Mouse (Mus musculus): ENCODE data around the gene Camk2g.

Gene Camk2g

GRCm38 (mm10) chr14:20806116-20806840, 12.4 kb upstream of the Camk2g start:
- peak; percentile 94 for DNase-seq

GRCm38 (mm10) chr14:20804964-20805672, 11.2 kb upstream of the Camk2g start:
- DNase-seq, result peak; percentile 99

GRCm38 (mm10) chr14:20804481-20804880, 10.6 kb upstream of the Camk2g start:
- DNase-seq, result no peak

GRCm38 (mm10) chr14:20803606-20803938, 9.7 kb upstream of the Camk2g start:
- DNase-seq, result peak; percentile 97

- no peak for DNase-seq
These were observed 9.2 kb upstream of the Camk2g start for GRCm38 (mm10) chr14:20802926-20803605.

- DNase-seq, result peak; percentile 96
These were observed 4.9 kb upstream of the Camk2g start for GRCm38 (mm10) chr14:20798761-20799160.

- no peak for DNase-seq
These were observed 4.4 kb upstream of the Camk2g start for GRCm38 (mm10) chr14:20798300-20798699.

GRCm38 (mm10) chr14:20796643-20797042, 2.8 kb upstream of the Camk2g start:
- DNase-seq, result no peak

- DNase-seq, result no peak
These were observed 2.3 kb upstream of the Camk2g start for GRCm38 (mm10) chr14:20796170-20796569.

- DNase-seq, result peak; percentile 89
These were observed 1.7 kb upstream of the Camk2g start for GRCm38 (mm10) chr14:20795423-20796152.

GRCm38 (mm10) chr14:20794589-20794988, 701 bp upstream of the Camk2g start:
- no peak for DNase-seq

GRCm38 (mm10) chr14:20792922-20793757, 748 bp downstream of the Camk2g start:
- DNase-seq, result peak; percentile 96

GRCm38 (mm10) chr14:20792243-20792921, 1.5 kb downstream of the Camk2g start:
- DNase-seq, result no peak

- DNase-seq, result no peak
These were observed 2.2 kb downstream of the Camk2g start for GRCm38 (mm10) chr14:20791511-20792242.

- DNase-seq, result no peak
These were observed 2.9 kb downstream of the Camk2g start for GRCm38 (mm10) chr14:20790996-20791395.

- no peak for DNase-seq
These were observed 3.4 kb downstream of the Camk2g start for GRCm38 (mm10) chr14:20790445-20790844.

GRCm38 (mm10) chr14:20789593-20789992, 4.3 kb downstream of the Camk2g start:
- no peak for DNase-seq

GRCm38 (mm10) chr14:20788151-20788550, 5.7 kb downstream of the Camk2g start:
- DNase-seq, result peak; percentile 90

GRCm38 (mm10) chr14:20786611-20787015, 7.3 kb downstream of the Camk2g start:
- peak; percentile 96 for DNase-seq

GRCm38 (mm10) chr14:20786020-20786419, 7.9 kb downstream of the Camk2g start:
- DNase-seq, result no peak

- peak; percentile 94 for DNase-seq
These were observed 8.7 kb downstream of the Camk2g start for GRCm38 (mm10) chr14:20785231-20785630.

Measured in heart, adult 11 months (tissue).